ENCODE assay signal across 8 mouse cellular contexts in the genomic region with DNA sequence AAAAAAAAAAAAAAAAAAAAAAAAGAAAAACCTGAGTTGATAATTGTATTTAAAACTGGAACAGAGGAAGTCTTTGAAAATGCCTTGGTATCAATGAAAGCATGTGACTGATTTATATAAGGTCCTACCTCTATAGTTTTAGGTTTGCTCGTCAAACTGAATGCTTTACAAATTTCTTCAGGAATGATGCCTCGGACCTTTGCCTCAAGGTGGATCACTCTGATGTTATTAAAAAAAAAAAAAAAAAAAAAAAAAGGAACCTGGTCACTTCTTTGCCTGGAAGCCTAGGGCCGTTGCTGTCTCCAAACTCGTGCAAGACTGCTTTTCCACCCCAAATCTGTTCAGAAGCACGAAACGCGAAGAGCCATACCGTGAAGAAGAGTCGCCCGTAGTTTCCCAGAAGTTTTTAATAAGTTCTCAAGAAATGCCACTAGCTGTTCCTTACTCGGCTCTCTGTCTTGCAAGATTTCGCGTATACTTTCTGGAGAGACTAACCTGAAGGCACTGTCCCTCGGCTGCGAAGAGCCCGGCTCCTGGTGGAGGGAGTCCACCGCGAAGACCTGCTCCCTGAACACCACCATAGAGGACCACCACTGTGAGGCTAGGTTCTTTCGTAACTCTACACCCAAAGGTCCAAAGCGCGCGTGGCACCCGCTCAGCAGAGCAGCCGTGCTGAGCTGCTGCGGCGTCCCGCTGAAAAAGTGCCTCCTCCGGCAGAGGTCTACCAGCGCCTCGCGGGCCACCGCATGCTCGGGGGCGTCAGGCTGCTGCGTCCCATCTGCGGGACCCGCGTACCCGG. TPM values are rescaled to one million over a fixed set of nuclear protein-coding genes. Genes with fewer than 3 reads are reported as not detected.
DNase-seq lines count a peak whose midpoint lies in the region; ATAC-seq and TF ChIP-seq lines count a peak whose summit lies in the region.

No protein-coding gene starts in this region.

- peaks cover 32% of the 10 kb centered on the region; the same call in 1 of the 2 replicates for H3K36me3 ChIP-seq in lung, postnatal 0 days (ENCODE audit: insufficient read depth, low read length)
- H3K36me3 ChIP-seq in intestine, embryonic 16.5 days (ENCODE audit: control insufficient read depth, insufficient read depth, low read length): peaks cover 12% of the 10 kb centered on the region
- peaks cover 47% of the 10 kb centered on the region for H3K36me3 ChIP-seq in neural tube, embryonic 14.5 days (ENCODE audit: control insufficient read depth, insufficient read depth, low read length)

- H3K27ac ChIP-seq in lung, postnatal 0 days (ENCODE audit: low read length): peak overlapping the region; percentile 95
- peak overlapping the region; percentile 99 for H3K27ac ChIP-seq in intestine, embryonic 16.5 days (ENCODE audit: low read length)
- H3K27ac ChIP-seq in neural tube, embryonic 14.5 days (ENCODE audit: low read depth, low read length): peak overlapping the region; percentile 88

- peak; percentile 53; the same call in 1 of the 2 replicates for ATAC-seq in cerebellum, adult (ENCODE audit: insufficient number of reproducible peaks, low FRiP score, low TSS enrichment)
- peak; percentile 67 for ATAC-seq in lung, postnatal 0 days
- peak; percentile 76 for ATAC-seq in intestine, embryonic 16.5 days
- peak; percentile 1; the same call in 1 of the 2 replicates for ATAC-seq in neural tube, embryonic 14.5 days (ENCODE audit: low read depth)

- no peaks in the 10 kb centered on the region for H3K9me3 ChIP-seq in lung, postnatal 0 days (ENCODE audit: low read length)
- no peaks in the 10 kb centered on the region for H3K9me3 ChIP-seq in intestine, embryonic 16.5 days (ENCODE audit: control insufficient read depth, low read length)
- no peaks in the 10 kb centered on the region for H3K9me3 ChIP-seq in neural tube, embryonic 14.5 days (ENCODE audit: control insufficient read depth, low read length)

- peak overlapping the region; percentile 68 for H3K4me3 ChIP-seq in lung, postnatal 0 days (ENCODE audit: low read depth, low read length)
- peak overlapping the region; percentile 92 for H3K4me3 ChIP-seq in intestine, embryonic 16.5 days (ENCODE audit: low read length)
- H3K4me3 ChIP-seq in neural tube, embryonic 14.5 days (ENCODE audit: low read depth, low read length): peak overlapping the region; percentile 71

- H3K4me2 ChIP-seq in lung, postnatal 0 days (replicated peaks; ENCODE audit: low read depth, low read length): peak overlapping the region; percentile 91
- H3K4me2 ChIP-seq in intestine, embryonic 16.5 days (ENCODE audit: low read depth, low read length): peak overlapping the region; percentile 57
- H3K4me2 ChIP-seq in neural tube, embryonic 14.5 days (ENCODE audit: low read depth, low read length): peak overlapping the region; percentile 91

- peak overlapping the region; percentile 75 for H3K9ac ChIP-seq in lung, postnatal 0 days (replicated peaks; ENCODE audit: low read depth)
- peak overlapping the region; percentile 97 for H3K9ac ChIP-seq in intestine, embryonic 16.5 days (ENCODE audit: low read depth, low read length)
- peak overlapping the region; percentile 80 for H3K9ac ChIP-seq in neural tube, embryonic 14.5 days (replicated peaks; ENCODE audit: low read depth, low read length)

- no peak for TF ChIP-seq EP300 in lung, postnatal 0 days (IDR thresholded peaks at IDR 0.05)

- H3K27me3 ChIP-seq in lung, postnatal 0 days (replicated peaks; ENCODE audit: insufficient read depth, low read length): no peaks in the 10 kb centered on the region
- no peaks in the 10 kb centered on the region for H3K27me3 ChIP-seq in intestine, embryonic 16.5 days (replicated peaks; ENCODE audit: control insufficient read depth, insufficient read depth, low read length)
- H3K27me3 ChIP-seq in neural tube, embryonic 14.5 days (ENCODE audit: control insufficient read depth, insufficient read depth, low read length): no peaks in the 10 kb centered on the region

- H3K4me1 ChIP-seq in lung, postnatal 0 days (ENCODE audit: insufficient read depth, low read depth, low read length): peaks cover 7% of the 10 kb centered on the region; the same call in 1 of the 2 replicates
- peaks cover 16% of the 10 kb centered on the region; the same call in 1 of the 2 replicates for H3K4me1 ChIP-seq in intestine, embryonic 16.5 days (ENCODE audit: control insufficient read depth, insufficient read depth, low read length)
- peaks cover 7% of the 10 kb centered on the region; the same call in 1 of the 2 replicates for H3K4me1 ChIP-seq in neural tube, embryonic 14.5 days (ENCODE audit: control insufficient read depth, insufficient read depth, low read length)

- WGBS in lung, postnatal 0 days: 2% methylated on average over 38 of the region's 39 CpGs
- WGBS in intestine, embryonic 16.5 days: 2% methylated on average over 39 of the region's 39 CpGs
- WGBS in neural tube, embryonic 14.5 days: under 1% methylated on average over 39 of the region's 39 CpGs

- DNase-seq in cerebellum, adult 11-12 months: no peak
- peak; percentile 48 for DNase-seq in lung, postnatal 0 days (ENCODE audit: low spot score)
- no peak for DNase-seq in lung, postnatal 10 days
- no peak for DNase-seq in gastrocnemius, postnatal 4 days (ENCODE audit: low spot score in 2 of 2)
- no peak for DNase-seq in right cerebral cortex, postnatal 4 days

- no peak; the same call in 1 of the 2 replicates for TF ChIP-seq CTCF in lung, postnatal 0 days (IDR thresholded peaks at IDR 0.05)

RNA-seq across cellular contexts. Expression of a gene that starts 0.5 kb away (rescaled TPM):
- 9.0 and 9.1 TPM in 2 replicates for polyA plus RNA-seq in lung, postnatal 0 days (2015; fragmentation: Nextera tagmentation; extraction: Ambion mirVana)
- polyA plus RNA-seq in intestine, embryonic 16.5 days (2015; fragmentation: Nextera tagmentation; extraction: Ambion mirVana): 12.6 and 13.7 TPM in 2 replicates
- polyA plus RNA-seq in neural tube, embryonic 14.5 days (2014; fragmentation: Nextera tagmentation; extraction: Ambion mirVana): 10.3 and 10.4 TPM in 2 replicates
- 1 to 10 TPM; 8.2 TPM for total RNA-seq in gastrocnemius, postnatal 4 days (2021)

RNA-seq across cellular contexts. Expression of a gene that starts 10.2 kb away (rescaled TPM):
- polyA plus RNA-seq in lung, postnatal 0 days (2015; fragmentation: Nextera tagmentation; extraction: Ambion mirVana): 296 and 352 TPM in 2 replicates
- 227 and 230 TPM in 2 replicates for polyA plus RNA-seq in intestine, embryonic 16.5 days (2015; fragmentation: Nextera tagmentation; extraction: Ambion mirVana)
- polyA plus RNA-seq in neural tube, embryonic 14.5 days (2014; fragmentation: Nextera tagmentation; extraction: Ambion mirVana): 447 and 486 TPM in 2 replicates
- total RNA-seq in gastrocnemius, postnatal 4 days (2021): 100 to 1,000 TPM; 388 to 472 TPM

RNA-seq across cellular contexts. Expression of a gene that starts 10.3 kb away (rescaled TPM):
- polyA plus RNA-seq in lung, postnatal 0 days (2015; fragmentation: Nextera tagmentation; extraction: Ambion mirVana): 9.5 and 12.1 TPM in 2 replicates
- 15.4 and 16.3 TPM in 2 replicates for polyA plus RNA-seq in intestine, embryonic 16.5 days (2015; fragmentation: Nextera tagmentation; extraction: Ambion mirVana)
- 15.1 and 18.9 TPM in 2 replicates for polyA plus RNA-seq in neural tube, embryonic 14.5 days (2014; fragmentation: Nextera tagmentation; extraction: Ambion mirVana)
- total RNA-seq in gastrocnemius, postnatal 4 days (2021): 10 to 100 TPM in 1 of 2 experiments, 1 to 10 TPM in 1; 8.9 to 12.5 TPM

RNA-seq across cellular contexts. Expression of a gene that starts 27.8 kb away (rescaled TPM):
- polyA plus RNA-seq in lung, postnatal 0 days (2015; fragmentation: Nextera tagmentation; extraction: Ambion mirVana): 2.5 and 4.1 TPM in 2 replicates
- polyA plus RNA-seq in intestine, embryonic 16.5 days (2015; fragmentation: Nextera tagmentation; extraction: Ambion mirVana): 1.6 and 1.7 TPM in 2 replicates
- polyA plus RNA-seq in neural tube, embryonic 14.5 days (2014; fragmentation: Nextera tagmentation; extraction: Ambion mirVana): 0.51 and 1.4 TPM in 2 replicates
- total RNA-seq in gastrocnemius, postnatal 4 days (2021): 1 to 10 TPM; 1.1 to 1.8 TPM

RNA-seq across cellular contexts. Expression of a gene that starts 28.4 kb away (rescaled TPM):
- 163 and 172 TPM in 2 replicates for polyA plus RNA-seq in lung, postnatal 0 days (2015; fragmentation: Nextera tagmentation; extraction: Ambion mirVana)
- 48.2 and 48.6 TPM in 2 replicates for polyA plus RNA-seq in intestine, embryonic 16.5 days (2015; fragmentation: Nextera tagmentation; extraction: Ambion mirVana)
- 9.4 and 16.9 TPM in 2 replicates for polyA plus RNA-seq in neural tube, embryonic 14.5 days (2014; fragmentation: Nextera tagmentation; extraction: Ambion mirVana)
- 100 to 1,000 TPM; 123 to 126 TPM for total RNA-seq in gastrocnemius, postnatal 4 days (2021)

Comparison
In these comparisons a context has a peak if more than half of its experiments do, and no peak if none do; other contexts are left out.
1. ATAC-seq: peak in every context shown above with its lines; median percentile 76 in intestine, embryonic 16.5 days; 67 in lung, postnatal 0 days; 53 in cerebellum, adult; 1 in neural tube, embryonic 14.5 days.